Mouse (Mus musculus): ENCODE measurements at regions not wholly inside any gene's neighbourhood (a gene's known extent, or its start where the extent isn't known, plus 50 kb on each side); places are given as distances from the start of the nearest gene placed in this dataset.
A peak's percentile ranks its signal among the peaks of the same experiment; 100 is the strongest.

- no peak for DNase-seq (ENCODE audit: low read depth, low spot score)
These were observed 297.5 kb upstream of the Thsd7b start for GRCm38 (mm10) chr1:128975586-128975985.

GRCm38 (mm10) chr1:128951436-128951835, 321.7 kb upstream of the Thsd7b start:
- no peak for DNase-seq (ENCODE audit: low read depth, low spot score)

GRCm38 (mm10) chr1:128950512-128950911, 322.6 kb upstream of the Thsd7b start:
- no peak for DNase-seq (ENCODE audit: low read depth, low spot score)

- no peak for DNase-seq (ENCODE audit: low read depth, low spot score)
These were observed 322.7 kb upstream of the Cxcr4 start for GRCm38 (mm10) chr1:128914811-128915210.

- no peak for DNase-seq (ENCODE audit: low read depth, low spot score)
These were observed 320.4 kb upstream of the Cxcr4 start for GRCm38 (mm10) chr1:128912532-128912931.

GRCm38 (mm10) chr1:128907566-128907965, 315.5 kb upstream of the Cxcr4 start:
- no peak for DNase-seq (ENCODE audit: low read depth, low spot score)

- no peak for DNase-seq (ENCODE audit: low read depth, low spot score)
These were observed 305.9 kb upstream of the Cxcr4 start for GRCm38 (mm10) chr1:128898025-128898424.

GRCm38 (mm10) chr1:128894546-128894945, 302.5 kb upstream of the Cxcr4 start:
- DNase-seq (ENCODE audit: low read depth, low spot score): no peak

- DNase-seq (ENCODE audit: low read depth, low spot score): no peak
These were observed 286.2 kb upstream of the Cxcr4 start for GRCm38 (mm10) chr1:128878291-128878690.

- DNase-seq (ENCODE audit: low read depth, low spot score): peak; percentile 24
These were observed 283.2 kb upstream of the Cxcr4 start for GRCm38 (mm10) chr1:128875289-128875688.

- DNase-seq (ENCODE audit: low read depth, low spot score): no peak
These were observed 282.1 kb upstream of the Cxcr4 start for GRCm38 (mm10) chr1:128874190-128874589.

GRCm38 (mm10) chr1:128868761-128869160, 276.7 kb upstream of the Cxcr4 start:
- DNase-seq (ENCODE audit: low read depth, low spot score): no peak

GRCm38 (mm10) chr1:128860537-128860936, 268.4 kb upstream of the Cxcr4 start:
- DNase-seq (ENCODE audit: low read depth, low spot score): no peak

- peak; percentile 16 for DNase-seq (ENCODE audit: low read depth, low spot score)
These were observed 268.0 kb upstream of the Cxcr4 start for GRCm38 (mm10) chr1:128860094-128860493.

GRCm38 (mm10) chr1:128858661-128859060, 266.6 kb upstream of the Cxcr4 start:
- no peak for DNase-seq (ENCODE audit: low read depth, low spot score)

GRCm38 (mm10) chr1:128856933-128857332, 264.8 kb upstream of the Cxcr4 start:
- no peak for DNase-seq (ENCODE audit: low read depth, low spot score)

- DNase-seq (ENCODE audit: low read depth, low spot score): no peak
These were observed 262.6 kb upstream of the Cxcr4 start for GRCm38 (mm10) chr1:128854649-128855048.

- DNase-seq (ENCODE audit: low read depth, low spot score): no peak
These were observed 261.2 kb upstream of the Cxcr4 start for GRCm38 (mm10) chr1:128853286-128853685.

GRCm38 (mm10) chr1:128837361-128837760, 245.3 kb upstream of the Cxcr4 start:
- DNase-seq (ENCODE audit: low read depth, low spot score): no peak

GRCm38 (mm10) chr1:128835510-128835909, 243.4 kb upstream of the Cxcr4 start:
- DNase-seq (ENCODE audit: low read depth, low spot score): no peak

- DNase-seq (ENCODE audit: low read depth, low spot score): no peak
These were observed 241.1 kb upstream of the Cxcr4 start for GRCm38 (mm10) chr1:128833096-128833715.

GRCm38 (mm10) chr1:128832201-128832883, 240.2 kb upstream of the Cxcr4 start:
- DNase-seq (ENCODE audit: low read depth, low spot score): peak; percentile 36

- no peak for DNase-seq (ENCODE audit: low read depth, low spot score)
These were observed 238.7 kb upstream of the Cxcr4 start for GRCm38 (mm10) chr1:128830671-128831240.
